Comparison of ENCODE assay signal across 8 mouse cellular contexts in genomic region chr5:125529109-125529508, GRCm38 (mm10). TPM values are rescaled to one million over a fixed set of nuclear protein-coding genes. Genes with fewer than 3 reads are reported as not detected.
DNase-seq lines count a peak whose midpoint lies in the region; ATAC-seq and TF ChIP-seq lines count a peak whose summit lies in the region.
"Had no signal": no experiment of that assay in that cellular context is flagged by ENCODE, and none has a peak within 500 bp of the region (broad histone marks: within the 10 kb centered on the region; RNA-seq: fewer than 3 reads in every experiment).

No protein-coding gene starts in this region.

- peak; percentile 33 for DNase-seq in CD4-positive helper T cell, adult 2 months (ENCODE audit: low read depth, low spot score)
- peak; percentile 59 for DNase-seq in MEL (ENCODE audit: low read depth, low spot score)
- peak; percentile 75 to 80 for DNase-seq in cerebellum, postnatal 36 days
- peak in 1 of 2 experiments; percentile 92 for DNase-seq in layer of hippocampus, adult 2 months (ENCODE audit: low spot score in 2 of 2)
- peak; percentile 75 for DNase-seq in lung, postnatal 36 days
- DNase-seq in spleen, adult 18-20 months = peak; percentile 28 to 70

- H3K4me3 ChIP-seq in MEL (ENCODE audit: control insufficient read depth in 1 of 2, insufficient read depth in 1 of 2, low read depth in 2 of 2, low read length in 2 of 2) = no peak overlapping the region
- H3K4me3 ChIP-seq in layer of hippocampus, adult 2 months = no peak overlapping the region
- H3K4me3 ChIP-seq: heart, embryonic 15.5 days had no signal

- no peak for TF ChIP-seq EP300 in MEL (IDR thresholded peaks at IDR 0.05; ENCODE audit: low read depth in 1 of 2, low read length in 2 of 2)

- H3K4me1 ChIP-seq in MEL (ENCODE audit: control insufficient read depth in 1 of 2, insufficient read depth in 2 of 2, low read length in 2 of 2) = no peaks in the 10 kb centered on the region

- no peak for TF ChIP-seq POLR2A in MEL (IDR thresholded peaks at IDR 0.05; ENCODE audit: control insufficient read depth in 1 of 2, insufficient read depth in 1 of 2, low read depth in 1 of 2, low read length in 2 of 2, poor library complexity in 1 of 2)

- peak; percentile 48 for ATAC-seq in granulocyte monocyte progenitor cell, adult 5-6 weeks (replicated peaks; ENCODE audit: poor library complexity, severe bottlenecking)

- no peak overlapping the region for H3K9ac ChIP-seq in MEL (ENCODE audit: control insufficient read depth, low read depth, low read length, poor library complexity, severe bottlenecking)
- H3K9ac ChIP-seq: heart, embryonic 15.5 days had no signal

- no peaks in the 10 kb centered on the region for H3K36me3 ChIP-seq in MEL (ENCODE audit: control insufficient read depth in 1 of 2, insufficient read depth in 2 of 2, low read length in 2 of 2)
- H3K36me3 ChIP-seq: heart, embryonic 15.5 days had no signal

- H3K27me3 ChIP-seq in MEL (ENCODE audit: control insufficient read depth in 1 of 2, insufficient read depth in 2 of 2, low read length in 2 of 2) = no peaks in the 10 kb centered on the region

- H3K9me3 ChIP-seq in MEL (replicated peaks; ENCODE audit: insufficient read depth, low read length) = no peaks in the 10 kb centered on the region
- H3K9me3 ChIP-seq: heart, embryonic 15.5 days had no signal

- TF ChIP-seq CTCF in MEL (IDR thresholded peaks at IDR 0.05 in 2 of 3, conservative IDR thresholded peaks at IDR 0.05 in 1 of 3; ENCODE audit: control insufficient read depth in 1 of 3, insufficient read depth in 1 of 3, low read depth in 2 of 3, low read length in 3 of 3, poor library complexity in 1 of 3, severe bottlenecking in 1 of 3) = peak; percentile 85 to 97 (median 87)
- TF ChIP-seq CTCF in layer of hippocampus, adult 2 months (conservative IDR thresholded peaks at IDR 0.05) = peak; percentile 99

- peak; percentile 90 for TF ChIP-seq RAD21 in MEL (IDR thresholded peaks at IDR 0.05; ENCODE audit: low read depth, low read length)

- no peaks in the 10 kb centered on the region for H3K79me2 ChIP-seq in MEL (ENCODE audit: control insufficient read depth, insufficient read depth, low read length, poor library complexity)

- no peak overlapping the region for H3K27ac ChIP-seq in MEL (ENCODE audit: control insufficient read depth, low read depth, low read length)
- H3K27ac ChIP-seq in layer of hippocampus, adult 2 months = no peak overlapping the region
- H3K27ac ChIP-seq: heart, embryonic 15.5 days had no signal

TF ChIP-seq in MEL, 35 proteins besides CTCF, POLR2A, EP300 and RAD21:
- TF ChIP-seq RCOR1 (IDR thresholded peaks at IDR 0.05; ENCODE audit: low read depth, low read length) (no peak), ELF1 (IDR thresholded peaks at IDR 0.05; ENCODE audit: low read depth, low read length) (no peak), MEF2A (IDR thresholded peaks at IDR 0.05; ENCODE audit: extremely low read depth, insufficient replicate concordance, low read depth, low read length, poor library complexity, severe bottlenecking) (no peak), CHD2 (IDR thresholded peaks at IDR 0.05; ENCODE audit: low read length) (no peak), ZC3H11A (IDR thresholded peaks at IDR 0.05; ENCODE audit: low read depth, low read length) (peak; percentile 64), POLR2AphosphoS5 (IDR thresholded peaks at IDR 0.05; ENCODE audit: borderline replicate concordance, low read depth, low read length) (no peak), SMC3 (IDR thresholded peaks at IDR 0.05; ENCODE audit: low read depth, low read length) (peak; percentile 64)

RNA-seq across cellular contexts. Expression of gene Tmem132b, which starts 2.5 kb away (rescaled TPM):
- total RNA-seq in MEL (2012; rRNA removed) = not detected in 2 replicates
- not detected for polyA plus RNA-seq in MEL (2012; ENCODE audit: insufficient read depth in 1 of 2, insufficient read length in 2 of 2, low read depth in 1 of 2, low replicate concordance in 2 of 2, missing spikeins in 1 of 2)
- not detected in 2 replicates for total RNA-seq in granulocyte monocyte progenitor cell, adult 5-6 weeks (2014; fragmentation: Nextera tagmentation)
- total RNA-seq in granulocyte monocyte progenitor cell, adult 5-6 weeks (2017) = not detected in 2 replicates
- total RNA-seq in layer of hippocampus, adult 2 months (2021) = 100 to 1,000 TPM; 117 to 127 TPM
- polyA plus RNA-seq: heart, embryonic 15.5 days had no signal

RNA-seq across cellular contexts. Expression of gene Aacs, which starts 53.5 kb away (rescaled TPM):
- total RNA-seq in MEL (2012; rRNA removed) = 32.8 and 34.9 TPM in 2 replicates
- polyA plus RNA-seq in MEL (2012; ENCODE audit: insufficient read depth in 1 of 2, insufficient read length in 2 of 2, low read depth in 1 of 2, low replicate concordance in 2 of 2, missing spikeins in 1 of 2) = 10 to 100 TPM in 1 of 2 experiments, not detected in 1; 79.5 TPM
- total RNA-seq in granulocyte monocyte progenitor cell, adult 5-6 weeks (2014; fragmentation: Nextera tagmentation) = 10.3 and 15.1 TPM in 2 replicates
- total RNA-seq in granulocyte monocyte progenitor cell, adult 5-6 weeks (2017) = 11.7 and 12.2 TPM in 2 replicates
- 10 to 100 TPM; 48.1 to 55.5 TPM for total RNA-seq in layer of hippocampus, adult 2 months (2021)

Comparison
In these comparisons a context has a peak if more than half of its experiments do, and no peak if none do; other contexts are left out.
1. RNA of gene Tmem132b, which starts 2.5 kb away (total RNA-seq): 117 to 127 TPM in layer of hippocampus, adult 2 months; not detected in MEL and not detected in granulocyte monocyte progenitor cell, adult 5-6 weeks; every median in the first group is over 100 times any median in the second.